Mouse (Mus musculus): ENCODE results near the gene Ppp1r18.

The Ppp1r18 gene

DNA sequence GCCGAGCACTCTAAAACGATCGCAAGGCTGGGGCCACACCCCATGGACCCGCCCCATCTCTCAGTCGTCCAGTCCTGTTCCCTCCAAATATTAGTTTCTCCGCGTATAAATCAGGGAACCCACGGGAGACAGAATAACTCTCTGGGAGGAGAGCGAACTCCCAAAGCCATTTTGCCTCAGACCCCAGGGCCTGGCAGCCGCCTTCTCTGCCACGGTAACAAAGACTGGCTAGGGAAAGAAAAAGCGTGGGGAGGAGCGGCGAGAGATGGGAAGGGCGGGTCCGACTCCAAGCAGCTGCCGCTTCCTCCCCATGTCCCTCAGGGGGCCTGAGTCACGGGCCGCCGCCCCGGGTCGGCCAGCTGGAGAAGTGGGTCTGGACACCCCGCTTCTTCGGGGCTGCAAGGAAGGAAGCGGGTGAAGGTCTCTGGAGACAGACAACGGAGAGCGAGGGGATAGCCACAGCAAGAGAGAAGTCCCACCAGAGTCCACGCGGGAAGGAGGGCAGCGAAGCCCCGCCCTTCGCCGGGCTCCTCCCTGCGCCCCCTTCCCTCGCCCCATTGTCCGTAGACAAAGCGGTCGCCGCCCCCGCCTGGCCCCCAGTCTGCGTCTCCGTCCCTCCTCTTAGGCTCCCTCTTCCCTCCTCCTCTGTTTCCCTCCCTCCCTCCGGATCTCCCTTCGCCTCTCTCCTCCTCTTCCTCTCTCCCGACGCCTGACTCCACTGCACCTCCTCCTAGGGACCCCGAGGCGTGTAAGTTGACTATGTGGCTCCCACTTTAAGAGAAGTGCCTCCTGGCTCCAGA, at the start of gene Ppp1r18:
Gene Ppp1r18, plus strand, starts transcription at position 113 of the 800 bp plus-strand sequence.
- no peak for DNase-seq (ENCODE audit: low read depth)

DNA sequence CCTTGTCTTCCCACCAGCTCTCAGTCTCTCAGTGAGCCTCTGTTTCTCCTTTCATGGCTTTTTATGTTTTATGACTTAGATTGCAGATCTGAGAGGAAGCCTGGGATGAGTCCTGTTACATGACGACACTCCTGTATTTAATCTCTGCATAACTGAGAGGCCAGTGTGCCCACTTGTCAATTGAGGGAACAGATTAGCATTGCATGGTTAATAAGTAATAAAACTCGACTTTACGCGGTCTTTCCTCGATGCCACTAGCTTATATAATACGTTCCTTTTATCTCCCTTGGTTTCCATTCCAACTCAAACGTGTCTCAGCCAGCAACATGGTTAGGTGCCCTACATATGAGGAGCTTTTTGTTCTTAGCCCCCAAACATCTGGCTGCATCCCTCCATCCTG, 49.6 kb upstream of the Ppp1r18 start:
- DNase-seq (ENCODE audit: low read depth) = no peak

GRCm38 (mm10) chr17:35816686-35817085, 48.7 kb upstream of the Ppp1r18 start:
- no peak for DNase-seq (ENCODE audit: low read depth)

GRCm38 (mm10) chr17:35817226-35817625, 48.2 kb upstream of the Ppp1r18 start:
- DNase-seq (ENCODE audit: low read depth) = no peak

DNA sequence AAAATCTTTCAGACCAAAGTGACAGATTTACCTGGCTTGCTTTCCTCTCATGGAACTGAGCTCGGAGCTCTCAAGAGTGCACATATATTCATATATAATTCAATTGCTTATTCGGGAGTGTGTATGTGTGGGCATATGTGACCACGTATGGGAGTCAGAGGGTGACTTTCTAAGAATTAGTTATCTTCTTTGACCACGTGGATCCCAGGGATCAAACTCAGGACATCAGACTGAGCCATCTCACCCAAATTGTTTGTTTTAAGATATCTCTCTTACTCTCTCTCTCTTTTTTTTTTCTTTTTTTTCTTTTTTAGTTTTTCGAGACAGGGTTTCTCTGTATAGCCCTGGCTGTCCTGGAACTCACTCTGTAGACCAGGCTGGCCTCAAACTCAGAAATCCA, 45.3 kb upstream of the Ppp1r18 start:
- no peak for DNase-seq (ENCODE audit: low read depth)

GRCm38 (mm10) chr17:35821439-35822430, 43.7 kb upstream of the Ppp1r18 start, which contains the start of gene Ier3:
TSS of gene Ier3 (plus strand) at chr17:35821684.
- no peak for DNase-seq (ENCODE audit: low read depth)

- DNase-seq (ENCODE audit: low read depth) = no peak
These were observed 42.8 kb upstream of the Ppp1r18 start for GRCm38 (mm10) chr17:35822564-35822963.

DNA sequence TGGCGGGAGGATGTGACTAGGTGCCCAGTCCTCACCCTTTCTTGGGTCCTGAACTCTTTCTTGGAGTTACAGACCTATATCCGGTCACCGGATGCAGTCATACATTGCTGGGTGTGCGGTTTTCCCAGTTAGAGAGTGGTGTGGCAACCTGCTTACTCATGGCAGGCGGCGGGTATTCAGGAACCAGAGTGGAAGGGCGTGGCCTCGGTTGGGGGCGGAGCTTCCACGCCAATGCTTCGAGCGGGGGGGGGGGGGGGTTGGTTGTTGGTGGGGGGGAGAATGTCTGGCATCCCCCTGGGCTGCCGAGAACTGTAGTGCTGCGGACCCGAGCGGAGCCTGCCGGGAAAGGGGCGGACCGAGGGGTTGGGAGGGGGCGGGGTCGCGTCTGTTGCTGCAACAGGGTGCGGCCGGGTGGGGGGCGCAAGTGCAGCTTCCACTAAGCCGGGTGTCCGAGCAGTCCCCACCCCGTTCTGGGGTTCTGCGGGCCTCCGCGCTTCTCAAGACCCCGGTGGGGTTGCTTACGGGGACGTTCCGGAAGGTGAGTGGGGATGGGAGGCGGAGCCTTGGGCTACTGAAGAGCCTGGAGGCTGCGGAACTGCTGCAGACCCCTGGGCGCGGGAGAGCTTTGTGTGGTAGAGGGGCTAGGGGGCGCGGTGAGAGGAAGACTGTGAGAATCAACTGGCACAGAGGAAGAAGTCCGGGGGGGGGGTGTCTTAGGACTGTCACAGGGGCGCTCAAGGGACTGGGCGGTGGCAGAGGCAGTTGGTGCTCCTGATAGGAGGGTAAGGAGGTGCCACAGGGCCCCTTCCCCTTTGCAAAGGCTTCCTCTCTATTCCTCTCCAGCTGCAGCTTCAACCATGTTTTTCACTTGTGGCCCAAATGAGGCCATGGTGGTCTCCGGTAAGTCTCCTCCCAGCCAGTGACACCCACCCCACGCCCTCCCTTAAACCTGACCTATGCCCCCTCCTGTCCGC, 42.1 kb upstream of the Ppp1r18 start, which contains the start of gene Flot1:
Gene Flot1, plus strand, starts transcription at position 267 of the 974 bp plus-strand sequence.
- no peak for DNase-seq (ENCODE audit: low read depth)

- DNase-seq (ENCODE audit: low read depth) = no peak
These were observed 41.0 kb upstream of the Ppp1r18 start for GRCm38 (mm10) chr17:35824402-35824801.

- no peak for DNase-seq (ENCODE audit: low read depth)
These were observed 40.1 kb upstream of the Ppp1r18 start for GRCm38 (mm10) chr17:35825109-35825850.

DNA sequence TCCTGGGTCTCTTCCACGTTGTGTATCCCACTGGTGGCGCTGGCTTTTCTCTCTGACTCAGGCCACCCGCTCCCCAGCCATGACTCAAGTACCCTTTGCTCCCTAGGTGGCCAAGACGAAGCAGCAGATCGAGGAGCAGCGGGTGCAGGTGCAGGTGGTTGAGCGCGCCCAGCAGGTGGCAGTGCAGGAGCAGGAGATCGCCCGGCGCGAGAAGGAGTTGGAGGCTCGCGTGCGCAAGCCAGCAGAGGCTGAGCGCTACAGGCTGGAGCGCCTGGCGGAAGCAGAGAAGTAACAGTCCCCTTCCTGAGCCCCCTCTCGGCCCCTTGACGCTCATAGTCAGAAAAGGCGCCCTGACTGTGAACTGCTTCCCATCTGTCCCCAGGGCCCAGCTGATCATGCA, 35.7 kb upstream of the Ppp1r18 start:
- no peak for DNase-seq (ENCODE audit: low read depth)

GRCm38 (mm10) chr17:35832400-35833238, 32.8 kb upstream of the Ppp1r18 start:
- no peak for DNase-seq (ENCODE audit: low read depth)

DNA sequence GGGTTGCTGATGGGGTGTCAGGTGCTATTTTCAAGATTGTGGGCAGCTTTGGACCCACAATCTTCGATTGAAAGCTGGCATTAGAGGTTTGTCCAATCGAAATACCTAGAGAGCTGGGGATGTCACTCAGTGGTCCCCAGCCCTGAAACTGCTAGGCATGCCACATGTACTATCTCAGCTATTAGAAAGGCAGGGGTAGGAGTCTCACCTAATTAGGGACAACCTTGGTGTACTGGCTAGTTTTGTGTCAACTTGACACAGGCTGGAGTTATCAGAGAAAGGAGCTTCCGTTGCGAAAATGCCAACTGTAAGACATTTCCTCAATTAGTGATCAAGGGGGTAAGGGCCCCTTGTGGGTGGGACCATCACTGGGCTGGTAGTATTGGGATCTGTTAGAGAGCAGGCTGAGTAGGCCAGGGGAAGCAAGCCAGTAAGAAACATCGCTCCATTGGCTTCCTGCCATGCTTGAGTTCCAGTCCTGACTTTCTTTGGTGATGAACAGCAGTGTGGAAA, 32.1 kb upstream of the Ppp1r18 start:
- DNase-seq (ENCODE audit: low read depth) = no peak

- no peak for DNase-seq (ENCODE audit: low read depth)
These were observed 31.5 kb upstream of the Ppp1r18 start for GRCm38 (mm10) chr17:35833894-35834293.

DNA sequence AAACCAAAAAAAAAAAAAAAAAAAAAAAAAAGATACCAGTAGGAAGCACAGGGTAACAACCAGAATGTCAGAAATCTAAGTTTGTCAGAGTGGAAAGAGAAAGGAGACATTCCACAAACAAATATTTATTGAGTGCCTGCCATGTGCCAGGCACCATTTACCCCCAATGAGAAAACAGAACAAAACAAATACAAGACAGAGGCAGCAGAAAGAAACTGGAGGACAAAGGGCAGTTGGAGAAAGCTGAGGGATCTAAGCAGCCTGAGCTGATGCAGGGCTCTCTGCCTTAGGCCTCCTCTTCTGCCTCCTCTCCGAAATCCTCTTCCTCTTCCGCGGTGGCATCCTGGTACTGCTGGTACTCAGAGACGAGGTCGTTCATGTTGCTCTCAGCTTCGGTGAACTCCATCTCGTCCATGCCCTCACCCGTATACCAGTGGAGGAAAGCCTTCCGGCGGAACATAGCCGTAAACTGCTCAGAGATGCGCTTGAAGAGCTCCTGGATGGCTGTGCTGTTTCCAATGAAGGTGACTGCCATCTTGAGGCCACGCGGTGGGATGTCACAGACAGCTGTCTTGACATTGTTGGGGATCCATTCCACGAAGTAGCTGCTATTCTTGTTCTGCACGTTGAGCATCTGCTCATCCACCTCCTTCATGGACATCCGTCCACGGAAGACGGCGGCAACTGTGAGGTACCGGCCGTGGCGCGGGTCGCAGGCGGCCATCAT, 30.5 kb upstream of the Ppp1r18 start:
- no peak for DNase-seq (ENCODE audit: low read depth)

GRCm38 (mm10) chr17:35835424-35836140, 29.8 kb upstream of the Ppp1r18 start:
- DNase-seq (ENCODE audit: low read depth) = no peak

DNA sequence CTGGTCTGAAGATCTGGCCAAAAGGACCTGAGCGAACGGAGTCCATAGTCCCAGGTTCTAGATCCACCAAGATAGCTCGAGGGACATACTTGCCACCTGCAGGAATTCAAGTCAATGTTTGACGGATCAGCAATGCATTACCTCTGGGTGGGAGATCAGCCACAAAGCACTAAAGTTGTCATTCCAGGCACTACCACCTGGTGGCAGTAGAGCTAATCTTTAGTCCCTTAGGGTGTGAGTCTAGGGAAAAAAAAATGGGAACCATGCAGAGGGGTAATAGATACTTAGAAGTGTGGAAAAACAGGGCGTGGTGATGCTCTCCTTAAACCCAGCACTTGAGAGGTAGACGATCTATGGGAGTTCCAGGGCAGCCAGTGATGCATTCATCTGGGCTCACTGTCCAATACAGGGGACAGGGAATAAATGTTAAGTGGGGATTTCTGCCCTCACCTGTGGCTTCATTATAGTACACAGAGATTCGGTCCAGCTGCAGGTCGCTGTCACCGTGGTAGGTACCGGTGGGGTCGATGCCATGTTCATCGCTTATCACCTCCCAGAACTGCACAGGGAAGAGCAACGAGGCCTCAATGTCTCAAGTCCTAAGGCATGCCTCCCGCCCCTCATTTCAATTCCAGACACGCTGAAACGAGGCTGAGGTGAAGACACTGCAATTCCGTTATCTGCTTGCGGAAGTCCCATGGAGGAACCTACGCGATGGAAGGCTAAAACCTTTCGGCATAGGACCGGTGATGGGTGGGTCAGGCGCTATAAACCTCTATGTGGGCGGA, 29.0 kb upstream of the Ppp1r18 start:
- peak; percentile 83 for DNase-seq (ENCODE audit: low read depth)

All from c-Kit-positive CD71-positive TER-119-negative erythroid progenitor cells, embryonic 14.5 days (primary cell).